Mouse (Mus musculus) cortical plate, adult 2 months (tissue): ENCODE measurements around the gene Syndig1. TPM values are rescaled to one million over a fixed set of nuclear protein-coding genes. Genes with fewer than 3 reads are reported as not detected.

Experiments
- H3K27ac ChIP-seq: fragments of 200-500 bp; 2 replicates; pipeline ENCODE4 v1.5.1; 2012; ENCODE audit warnings: low read length, control low read depth, inconsistent platforms; ENCODE audit not compliant: insufficient read depth
- H3K4me1 ChIP-seq: fragments of 200-500 bp; 2 replicates; pipeline ENCODE4 v1.6.1; 2011; ENCODE audit warnings: low read length; ENCODE audit not compliant: control insufficient read depth, insufficient read depth
- H3K4me3 ChIP-seq: fragments of 200-500 bp; 2 replicates; pipeline ENCODE4 v1.5.1; 2011; ENCODE audit warnings: mild to moderate bottlenecking, low read length, control low read depth; ENCODE audit not compliant: insufficient read depth
- CTCF ChIP-seq: fragments of 200-500 bp; IDR thresholded peaks from 2 replicates; pipeline ENCODE4 v1.5.1; 2011; ENCODE audit warnings: mild to moderate bottlenecking, control low read depth, low read length; ENCODE audit not compliant: insufficient read depth; ENCODE audit errors: extremely low read depth
- POLR2A ChIP-seq: fragments of 200-500 bp; IDR thresholded peaks from 2 replicates; pipeline ENCODE4 v1.6.1; 2011; ENCODE audit warnings: mild to moderate bottlenecking, low read length, control low read depth; ENCODE audit not compliant: insufficient read depth; ENCODE audit errors: extremely low read depth
- polyA plus RNA-seq: library from polyadenylated mRNA; depleted of rRNA; stranded (reverse); fragments of >200 nt; gene quantifications from 2 replicates; pipeline ENCODE4 v1.2.3, GENCODE M21; 2012

The Syndig1 gene
- polyA plus RNA-seq, 1 experiment: 58.3 TPM

- Histone ChIP-seq H3K4me1 (peaks cover 2% of the 10 kb centered on the region; the same call in 1 of the 2 replicates), H3K27ac (no peak overlapping the region), H3K4me3 (no peak overlapping the region)
- TF ChIP-seq CTCF: no peak
- no peak for TF ChIP-seq POLR2A
Measured at GRCm38 (mm10) chr2:149934139-149934538, 105.1 kb downstream of the Syndig1 start.

GRCm38 (mm10) chr2:149938829-149939228 is 109.8 kb downstream of the Syndig1 start:
- H3K4me1 ChIP-seq: no peaks in the 10 kb centered on the region; the same call in 1 of the 2 replicates
- H3K4me3 ChIP-seq: no peak overlapping the region
- H3K27ac ChIP-seq: no peak overlapping the region
- no peak for TF ChIP-seq POLR2A
- TF ChIP-seq CTCF: no peak

GRCm38 (mm10) chr2:149939586-149939985 is 110.6 kb downstream of the Syndig1 start:
- H3K4me1 ChIP-seq: no peaks in the 10 kb centered on the region; the same call in 1 of the 2 replicates
- no peak overlapping the region for H3K4me3 ChIP-seq
- no peak overlapping the region for H3K27ac ChIP-seq
- no peak for TF ChIP-seq POLR2A
- TF ChIP-seq CTCF: no peak

GRCm38 (mm10) chr2:149950641-149951040 is 121.6 kb downstream of the Syndig1 start:
- no peak overlapping the region for H3K4me3 ChIP-seq
- no peak overlapping the region for H3K27ac ChIP-seq
- TF ChIP-seq CTCF (no peak), POLR2A (no peak)
- peaks cover 4% of the 10 kb centered on the region for H3K4me1 ChIP-seq

GRCm38 (mm10) chr2:149971014-149971413 is 142.0 kb downstream of the Syndig1 start:
- peaks cover 1% of the 10 kb centered on the region; the same call in 1 of the 2 replicates for H3K4me1 ChIP-seq
- TF ChIP-seq POLR2A: no peak
- no peak for TF ChIP-seq CTCF

GRCm38 (mm10) chr2:149973583-149973982 is 144.6 kb downstream of the Syndig1 start:
- peaks cover 1% of the 10 kb centered on the region; the same call in 1 of the 2 replicates for H3K4me1 ChIP-seq
- TF ChIP-seq CTCF (no peak), POLR2A (no peak)
- H3K4me3 ChIP-seq: no peak overlapping the region
- H3K27ac ChIP-seq: no peak overlapping the region

More at GRCm38 (mm10) chr2:149971014-149971413, 142.0 kb downstream of the Syndig1 start:
- Histone ChIP-seq H3K27ac (no peak overlapping the region), H3K4me3 (no peak overlapping the region)

- no peak overlapping the region for H3K4me3 ChIP-seq
- TF ChIP-seq POLR2A (no peak), CTCF (no peak)
- no peaks in the 10 kb centered on the region for H3K4me1 ChIP-seq
- no peak overlapping the region for H3K27ac ChIP-seq
Measured at GRCm38 (mm10) chr2:149980419-149980818, 151.4 kb downstream of the Syndig1 start.

GRCm38 (mm10) chr2:149982466-149982865 is 153.5 kb downstream of the Syndig1 start:
- TF ChIP-seq CTCF (no peak), POLR2A (no peak)
- H3K27ac ChIP-seq: no peak overlapping the region
- no peaks in the 10 kb centered on the region for H3K4me1 ChIP-seq
- no peak overlapping the region for H3K4me3 ChIP-seq

GRCm38 (mm10) chr2:149983107-149983506 is 154.1 kb downstream of the Syndig1 start:
- H3K27ac ChIP-seq: no peak overlapping the region
- no peaks in the 10 kb centered on the region for H3K4me1 ChIP-seq
- no peak overlapping the region for H3K4me3 ChIP-seq
- no peak for TF ChIP-seq CTCF
- no peak for TF ChIP-seq POLR2A

- no peak overlapping the region for H3K27ac ChIP-seq
- TF ChIP-seq CTCF (no peak), POLR2A (no peak)
- H3K4me3 ChIP-seq: no peak overlapping the region
- no peaks in the 10 kb centered on the region for H3K4me1 ChIP-seq
Measured at GRCm38 (mm10) chr2:149987610-149988009, 158.6 kb downstream of the Syndig1 start.

- Histone ChIP-seq H3K4me3 (no peak overlapping the region), H3K27ac (no peak overlapping the region), H3K4me1 (no peaks in the 10 kb centered on the region)
- TF ChIP-seq CTCF (no peak), POLR2A (no peak)
Measured at GRCm38 (mm10) chr2:149991506-149991905, 162.5 kb downstream of the Syndig1 start.
